Mouse (Mus musculus) liver, embryonic 14.5 days (tissue): ENCODE results near the gene Ankrd27. TPM values are rescaled to one million over a fixed set of nuclear protein-coding genes. Genes with fewer than 3 reads are reported as not detected.

Experiments
- ATAC-seq: fragments of 200-750 bp; cut with Nextera tagmentation; 2 replicates; pipeline ENCODE4 v1.8.0; 2017; ENCODE audit warnings: moderate number of reproducible peaks, mild to moderate bottlenecking, moderate library complexity; ENCODE audit not compliant: insufficient read depth
- DNase-seq, 3 experiments: peaks; one replicate each; pipeline ENCODE4 v3.0.0-alpha.2; 2012 to 2013; ENCODE audit warnings: low read depth in 3 of 3, low spot score in 3 of 3
- H3K27ac ChIP-seq: fragments of 300-500 bp; sonication (generic); 2 replicates; pipeline ENCODE4 v1.5.1; 2014; ENCODE audit warnings: moderate library complexity, mild to moderate bottlenecking, control low read depth, inconsistent platforms
- H3K27me3 ChIP-seq: fragments of 300-500 bp; sonication (generic); 2 replicates; pipeline ENCODE4 v1.6.1; 2014; ENCODE audit warnings: mild to moderate bottlenecking, low read length, moderate library complexity; ENCODE audit not compliant: control insufficient read depth, insufficient read depth
- H3K36me3 ChIP-seq: fragments of 300-500 bp; sonication (generic); replicated peaks from 2 replicates; pipeline ENCODE4 v1.6.1; 2014; ENCODE audit warnings: low read depth; ENCODE audit not compliant: control insufficient read depth, insufficient read depth
- H3K4me1 ChIP-seq, 2 experiments: fragments of 200-500 bp in 1 of 2; fragments of 300-500 bp in 1 of 2; sonication (generic) in 1 of 2; replicated peaks; 2 replicates each; pipeline ENCODE4 v1.6.1; 2012 to 2014; ENCODE audit warnings: antibody characterized with exemption in 1 of 2, inconsistent platforms in 1 of 2, low read length in 1 of 2; ENCODE audit not compliant: control insufficient read depth in 2 of 2, insufficient read depth in 2 of 2
- H3K4me2 ChIP-seq: fragments of 300-500 bp; sonication (generic); 2 replicates; pipeline ENCODE4 v1.6.1; 2014; ENCODE audit warnings: low read depth, mild to moderate bottlenecking, control low read depth, moderate library complexity
- H3K4me3 ChIP-seq, 2 experiments: fragments of 200-500 bp in 1 of 2; fragments of 300-500 bp in 1 of 2; sonication (generic) in 1 of 2; 2 replicates each; pipeline ENCODE4 v1.5.1; 2012 to 2014; ENCODE audit warnings: low read depth in 2 of 2, low read length in 2 of 2, mild to moderate bottlenecking in 2 of 2, control low read depth in 1 of 2, inconsistent platforms in 1 of 2, moderate library complexity in 1 of 2; ENCODE audit not compliant: insufficient read depth in 1 of 2
- H3K9ac ChIP-seq: fragments of 300-500 bp; sonication (generic); replicated peaks from 2 replicates; pipeline ENCODE4 v1.6.1; 2014; ENCODE audit warnings: mild to moderate bottlenecking, control low read depth, moderate library complexity
- H3K9me3 ChIP-seq: fragments of 300-500 bp; sonication (generic); 2 replicates; pipeline ENCODE4 v1.6.1; 2016; ENCODE audit warnings: low read length, mixed read lengths; ENCODE audit not compliant: control insufficient read depth
- CTCF ChIP-seq: IDR thresholded peaks from 2 replicates; pipeline ENCODE4 v1.5.1; 2016; ENCODE audit warnings: antibody characterized with exemption, low read depth, control low read depth
- EP300 ChIP-seq: IDR thresholded peaks from 2 replicates; pipeline ENCODE4 v1.6.1; 2016; ENCODE audit warnings: antibody characterized with exemption, low read depth
- WGBS: fragments of 180-500 bp; shearing (Covaris S2); extraction: QIAGEN DNeasy Blood & Tissue Kit; methylation state at CpG from one replicate; pipeline ENCODE4 v1.1.7; 2014; ENCODE audit not compliant: insufficient replicate concordance; 5-methylcytosine and 5-hydroxymethylcytosine counted together
- polyA plus RNA-seq, 2 experiments: library from polyadenylated mRNA; depleted of rRNA in 1 of 2; stranded (reverse) in 1 of 2; unstranded in 1 of 2; fragments of >200 nt; fragmentation: Nextera tagmentation in 1 of 2; extraction: Ambion mirVana in 1 of 2; gene quantifications; 2 replicates each; pipeline versions ENCODE4 v1.2.1 to v1.2.3; 2012 to 2014

The Ankrd27 gene
- polyA plus RNA-seq, 2 experiments, result 13.5 to 20.9 TPM

- no peak for DNase-seq
- Histone ChIP-seq H3K4me1 (peaks cover 22 to 25% of the 10 kb centered on the region in 2 experiments), H3K36me3 (no peaks in the 10 kb centered on the region), H3K4me2 (peak overlapping the region; percentile 93), H3K9me3 (no peaks in the 10 kb centered on the region), H3K27ac (no peak overlapping the region), H3K9ac (no peak overlapping the region; the same call in 1 of the 2 replicates), H3K4me3 (peak overlapping the region; percentile 70 to 78), H3K27me3 (peaks cover 36% of the 10 kb centered on the region)
- WGBS, result 7% methylated on average over 36 of the region's 36 CpGs
- ATAC-seq, result no peak
- TF ChIP-seq EP300 (no peak), CTCF (no peak)
These were observed 1.8 kb upstream of the Ankrd27 start for GRCm38 (mm10) chr7:35584068-35584785.

GRCm38 (mm10) chr7:35584786-35585190 is 1.3 kb upstream of the Ankrd27 start:
- H3K4me1 ChIP-seq, result peaks cover 27 to 29% of the 10 kb centered on the region in 2 experiments
- no peaks in the 10 kb centered on the region for H3K9me3 ChIP-seq
- under 1% methylated on average over 50 of the region's 50 CpGs for WGBS

GRCm38 (mm10) chr7:35585191-35586054 is 621 bp upstream of the Ankrd27 start, which contains the start of gene Rgs9bp:
Gene Rgs9bp (minus strand): TSS chr7:35585582.
- ATAC-seq, result peak; percentile 38
- peaks cover 36% of the 10 kb centered on the region for H3K27me3 ChIP-seq
- TF ChIP-seq EP300 (no peak), CTCF (no peak)
- H3K9me3 ChIP-seq, result no peaks in the 10 kb centered on the region
- H3K27ac ChIP-seq, result peak within 1 kb of the TSS; percentile 36; the same call in 1 of the 2 replicates
- H3K4me1 ChIP-seq, result peaks cover 29% of the 10 kb centered on the region in 2 experiments
- no peak for DNase-seq
- under 1% methylated on average over 43 of the region's 45 CpGs for WGBS
- H3K36me3 ChIP-seq, result no peaks in the 10 kb centered on the region
- peak within 1 kb of the TSS; percentile 93 for H3K4me2 ChIP-seq
- peak within 1 kb of the TSS; percentile 82 for H3K9ac ChIP-seq
- peak within 1 kb of the TSS; percentile 70 to 87 for H3K4me3 ChIP-seq

More at GRCm38 (mm10) chr7:35584786-35585190, 1.3 kb upstream of the Ankrd27 start:
- Histone ChIP-seq H3K27me3 (peaks cover 36% of the 10 kb centered on the region), H3K27ac (no peak overlapping the region), H3K4me3 (peak overlapping the region; percentile 70 to 78), H3K36me3 (no peaks in the 10 kb centered on the region), H3K9ac (no peak overlapping the region; the same call in 1 of the 2 replicates), H3K4me2 (peak overlapping the region; percentile 93)
- DNase-seq (no peak), ATAC-seq (no peak)
- TF ChIP-seq EP300, result no peak
- no peak for TF ChIP-seq CTCF

GRCm38 (mm10) chr7:35586906-35587445 is 932 bp downstream of the Ankrd27 start:
- TF ChIP-seq EP300 (no peak), CTCF (no peak)
- WGBS, result 10% methylated on average over 15 of the region's 15 CpGs
- H3K4me2 ChIP-seq, result peak overlapping the region; percentile 93
- peaks cover 33% of the 10 kb centered on the region for H3K27me3 ChIP-seq
- H3K36me3 ChIP-seq, result peaks cover 5% of the 10 kb centered on the region
- ATAC-seq (no peak), DNase-seq (no peak)
- H3K4me3 ChIP-seq, result peak overlapping the region; percentile 70 to 87
- H3K9me3 ChIP-seq, result no peaks in the 10 kb centered on the region
- H3K9ac ChIP-seq, result peak overlapping the region; percentile 82
- peaks cover 29% of the 10 kb centered on the region in 2 experiments for H3K4me1 ChIP-seq
- peak overlapping the region; percentile 36; the same call in 1 of the 2 replicates for H3K27ac ChIP-seq
